Mouse (Mus musculus) fat pad, adult 2 months (tissue): ENCODE data around the gene Tecpr2.

ENCODE experiments used
- DNase-seq: peaks from one replicate; pipeline ENCODE4 v3.0.0-alpha.2; 2011; ENCODE audit warnings: low read depth, low spot score; ENCODE audit errors: extremely low read depth

The Tecpr2 gene

DNA sequence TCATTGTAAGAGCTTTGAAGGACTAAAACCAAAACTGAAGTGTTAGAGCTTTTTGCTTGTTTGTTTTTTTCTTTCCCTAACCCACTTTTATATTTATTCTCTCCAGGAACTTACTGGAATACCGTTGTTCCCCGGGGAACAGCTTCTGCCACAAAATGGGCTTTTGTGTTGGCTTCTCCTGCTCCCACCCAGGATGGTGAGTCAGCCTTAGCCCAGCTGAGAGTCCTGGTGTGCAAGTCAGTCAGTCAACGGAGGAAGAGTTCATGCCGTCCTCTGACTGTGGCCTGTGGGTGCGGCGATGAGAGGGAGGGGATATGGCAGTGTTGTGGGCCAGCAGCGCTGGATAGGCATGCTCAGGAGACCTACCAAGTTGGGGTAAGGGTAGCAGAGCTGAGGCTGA lies 57.2 kb downstream of the Tecpr2 start:
- no peak for DNase-seq

DNA sequence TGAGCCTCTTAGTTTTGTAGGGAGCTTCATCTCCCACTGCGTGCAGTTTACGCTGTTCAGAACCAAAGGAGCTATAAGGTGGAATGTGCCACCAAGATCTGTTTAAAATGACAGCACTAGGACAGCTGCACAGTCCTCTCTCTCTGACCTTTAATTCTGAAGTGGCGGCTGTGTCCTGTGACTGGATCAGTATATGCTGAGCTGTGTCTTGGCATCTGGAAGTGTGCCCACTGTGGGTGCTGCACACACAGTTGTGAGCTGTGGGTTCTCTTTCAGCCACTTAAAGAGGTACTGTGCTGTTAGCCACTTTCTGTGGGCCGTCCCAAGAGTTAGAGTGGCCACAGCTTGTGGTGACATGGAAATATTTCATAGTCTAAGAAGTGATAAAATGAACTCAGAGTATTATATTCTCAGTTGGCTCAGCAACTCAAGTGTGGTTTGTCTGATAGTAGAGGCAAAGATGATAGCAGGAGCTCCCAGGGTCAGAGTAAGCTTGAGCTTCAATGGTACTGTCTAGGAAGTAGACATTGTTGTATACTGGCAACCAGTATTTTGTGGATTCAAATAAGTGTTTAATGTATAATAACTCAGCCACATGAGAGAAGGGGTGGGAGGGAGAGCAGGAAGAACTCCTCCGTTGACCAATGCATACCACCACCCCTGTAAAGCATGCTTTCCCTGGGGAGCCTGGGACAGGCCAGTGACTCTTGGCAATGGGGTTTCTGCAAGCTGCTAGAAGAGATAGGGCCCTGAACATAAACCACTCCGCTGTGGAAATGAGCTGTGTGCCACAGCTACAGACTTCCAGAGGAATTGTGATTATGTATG lies 59.2 kb downstream of the Tecpr2 start:
- DNase-seq, result no peak

DNA sequence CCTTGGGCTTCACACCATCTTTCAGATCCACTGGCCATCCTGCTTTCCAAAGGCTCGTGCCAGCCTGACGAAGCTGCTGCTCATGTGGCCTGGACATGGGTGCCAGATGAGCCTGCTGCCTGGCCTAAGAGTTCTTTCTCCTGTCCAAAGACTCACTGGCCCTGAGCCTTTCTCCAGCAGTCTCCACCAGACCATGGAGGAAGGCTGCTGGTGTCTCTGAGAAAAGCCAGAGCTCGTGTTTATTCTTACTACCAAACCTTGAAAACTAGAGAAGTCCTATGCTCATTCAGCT lies 59.8 kb downstream of the Tecpr2 start:
- no peak for DNase-seq

DNA sequence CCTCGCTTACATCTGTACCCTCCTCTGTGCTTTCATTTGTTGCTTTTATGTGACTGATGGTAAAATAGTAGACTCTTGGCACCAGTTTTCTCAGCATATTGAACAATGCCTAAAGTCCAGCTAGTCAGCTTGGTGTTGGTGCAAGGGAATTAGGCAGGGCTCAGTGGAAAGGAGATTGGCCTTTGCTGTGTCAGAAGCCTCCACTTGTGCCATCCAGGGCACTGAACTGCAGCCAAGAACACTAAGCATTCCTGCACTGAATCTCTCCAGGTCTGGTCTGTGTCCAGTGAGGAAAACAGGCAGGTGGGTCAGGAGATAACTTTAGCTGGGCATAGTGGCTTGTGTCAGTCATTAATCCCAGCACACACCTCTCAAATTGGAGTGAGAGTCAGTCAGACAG lies 60.3 kb downstream of the Tecpr2 start:
- no peak for DNase-seq

DNA sequence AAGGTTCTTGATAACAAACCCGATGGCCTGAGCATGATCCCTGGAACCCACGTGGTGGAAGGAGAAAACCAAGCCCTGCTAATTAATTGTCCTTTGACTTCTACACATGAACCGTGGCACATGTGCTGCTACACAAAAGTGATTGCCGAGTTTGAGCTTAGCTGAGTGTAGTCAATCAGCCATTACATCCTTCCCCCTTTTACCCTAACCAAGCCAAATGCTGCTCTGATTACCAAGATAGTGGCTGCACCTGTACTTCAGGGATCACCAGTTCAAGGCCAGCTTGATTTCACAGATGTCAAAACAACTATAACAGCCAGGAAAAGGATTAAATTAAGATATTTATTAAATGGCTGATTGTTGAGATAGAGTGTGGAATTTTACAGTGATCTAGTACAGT lies 61.1 kb downstream of the Tecpr2 start:
- no peak for DNase-seq

DNA sequence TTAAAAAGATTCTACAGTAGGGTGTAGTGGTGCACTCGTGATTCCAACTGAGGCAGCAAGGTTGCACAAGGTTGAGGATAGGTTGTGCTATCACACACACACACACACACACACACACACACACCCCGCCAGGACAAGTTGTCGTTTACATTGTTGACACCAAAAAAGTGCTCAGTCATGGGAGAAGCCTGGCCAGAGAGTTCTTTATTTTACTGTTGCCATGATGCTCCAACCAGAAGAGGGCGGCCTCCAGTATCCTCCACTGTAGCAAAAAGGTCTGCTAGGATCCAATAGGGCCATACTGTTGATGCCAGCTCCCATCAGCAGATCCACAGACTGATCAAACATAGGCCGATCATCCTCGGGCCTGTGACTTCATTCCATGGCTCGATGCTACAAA lies 62.2 kb downstream of the Tecpr2 start:
- DNase-seq, result no peak

DNA sequence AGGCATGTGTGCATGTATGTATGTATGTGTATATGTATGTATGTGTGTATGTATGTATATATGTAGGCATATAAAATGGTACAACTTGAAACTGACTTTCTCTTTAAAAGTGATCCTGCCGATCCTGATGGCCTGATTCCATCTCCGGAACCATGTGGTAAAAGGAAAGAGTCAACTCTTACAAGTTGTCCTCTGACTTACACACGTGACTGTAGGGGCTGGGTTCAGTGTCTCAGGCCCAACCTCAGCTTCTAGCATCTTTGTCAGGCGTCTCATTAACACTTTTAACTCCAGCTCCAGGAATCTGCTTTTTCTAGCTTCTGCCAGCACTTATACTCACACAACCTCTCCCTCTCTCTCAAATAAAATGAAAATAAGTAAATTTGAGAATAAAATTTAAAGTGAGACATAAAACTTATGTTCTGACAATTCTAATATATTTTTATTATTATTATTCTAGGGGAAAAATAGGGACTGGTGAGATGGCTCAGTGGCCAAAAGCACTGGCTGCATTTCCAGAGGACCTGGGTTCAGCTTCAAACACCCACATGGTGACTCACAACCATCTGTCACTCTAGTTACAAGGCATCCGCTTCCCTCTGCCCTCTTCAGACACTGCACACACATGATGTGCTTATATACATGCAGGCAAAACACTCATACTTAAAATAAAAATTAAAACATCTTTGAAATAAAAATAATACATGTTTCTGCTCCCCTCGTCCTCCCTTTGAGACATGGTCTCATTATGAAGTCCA lies 63.7 kb downstream of the Tecpr2 start:
- DNase-seq, result no peak

DNA sequence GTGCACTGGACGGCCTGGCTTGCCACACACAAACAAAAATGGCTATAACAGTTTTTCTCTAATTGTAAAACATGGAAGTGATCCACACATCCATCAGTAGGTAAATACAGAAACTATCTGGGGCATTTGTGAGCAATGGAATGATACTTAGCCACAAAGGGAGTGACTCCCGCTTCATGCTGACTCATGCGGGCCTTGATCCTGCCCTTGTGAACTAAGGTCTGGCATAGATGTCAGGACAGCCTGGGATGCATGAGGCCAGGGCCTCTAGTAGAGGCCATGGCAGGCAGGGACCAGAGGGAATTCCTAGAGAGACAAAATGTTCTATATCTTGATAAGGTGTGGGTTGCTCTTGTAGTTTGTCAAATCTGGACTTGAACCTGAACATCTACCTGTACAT lies 64.4 kb downstream of the Tecpr2 start:
- no peak for DNase-seq

DNA sequence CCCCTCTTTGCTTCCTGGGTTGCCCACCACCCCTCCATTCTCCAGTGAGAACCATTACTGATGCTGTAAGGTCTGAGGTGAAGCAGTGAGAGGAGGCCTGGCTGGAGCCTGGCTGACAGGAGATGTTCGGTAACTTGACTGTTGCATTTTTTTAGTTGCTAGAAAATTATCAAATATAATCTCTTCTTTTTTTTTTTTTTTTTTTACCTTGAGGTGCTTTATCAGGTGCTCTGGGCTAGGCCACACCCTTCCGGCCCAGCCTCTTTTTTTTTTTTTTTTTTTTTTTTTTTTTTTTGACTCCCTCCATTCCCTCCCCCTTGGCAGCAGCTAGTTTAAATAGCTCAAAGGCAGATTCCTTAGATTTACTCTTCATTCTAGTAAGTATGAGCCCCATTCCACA lies 64.8 kb downstream of the Tecpr2 start:
- DNase-seq, result no peak

DNA sequence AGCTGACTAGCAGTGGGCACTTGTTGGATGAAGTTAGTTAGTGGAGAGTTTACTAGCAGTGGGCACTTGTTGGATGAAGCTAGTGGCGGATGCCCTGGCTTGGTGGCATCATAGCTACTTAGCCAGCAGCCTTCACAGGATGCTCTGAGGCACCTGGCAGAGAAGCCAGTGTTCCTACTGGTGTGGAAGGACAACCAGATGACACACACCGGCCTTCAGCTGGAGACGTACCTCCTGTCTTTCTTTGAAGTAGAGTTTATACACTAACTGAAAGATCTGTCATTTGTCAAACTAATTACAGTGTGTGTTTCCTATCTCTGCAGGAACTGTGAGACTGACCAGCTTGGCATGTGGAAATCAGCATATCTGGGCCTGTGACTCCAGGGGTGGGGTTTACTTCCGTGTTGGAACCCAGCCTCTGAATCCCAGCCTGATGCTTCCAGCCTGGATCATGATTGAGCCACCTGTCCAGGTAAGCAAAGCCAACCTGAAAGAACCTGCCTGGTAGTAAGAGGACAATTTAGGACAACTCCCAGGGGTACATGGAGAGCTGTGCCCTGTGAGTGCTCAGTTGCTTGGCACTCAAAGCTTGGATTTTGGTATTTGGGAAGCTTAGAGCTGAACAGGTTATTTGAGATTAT lies 65.4 kb downstream of the Tecpr2 start:
- no peak for DNase-seq

DNA sequence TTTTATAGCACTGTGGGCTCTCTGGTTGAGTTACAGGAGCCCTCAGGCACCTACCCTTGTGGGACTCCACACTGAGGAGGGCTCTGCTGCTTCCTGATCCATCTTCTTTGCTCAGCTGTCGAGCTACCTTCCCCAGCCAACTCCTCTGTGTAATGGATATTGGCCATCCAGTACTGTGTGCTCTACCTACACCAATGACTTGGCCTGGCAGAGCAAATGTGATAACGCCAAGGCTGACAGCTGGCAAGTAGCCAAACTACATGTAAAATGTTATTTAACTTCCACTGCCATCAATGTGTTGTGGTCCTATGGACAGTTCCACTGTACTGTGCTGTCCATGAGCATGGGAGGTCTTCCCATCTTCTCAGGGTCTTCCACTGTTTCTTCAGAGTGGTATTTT lies 72.9 kb downstream of the Tecpr2 start:
- DNase-seq, result no peak

DNA sequence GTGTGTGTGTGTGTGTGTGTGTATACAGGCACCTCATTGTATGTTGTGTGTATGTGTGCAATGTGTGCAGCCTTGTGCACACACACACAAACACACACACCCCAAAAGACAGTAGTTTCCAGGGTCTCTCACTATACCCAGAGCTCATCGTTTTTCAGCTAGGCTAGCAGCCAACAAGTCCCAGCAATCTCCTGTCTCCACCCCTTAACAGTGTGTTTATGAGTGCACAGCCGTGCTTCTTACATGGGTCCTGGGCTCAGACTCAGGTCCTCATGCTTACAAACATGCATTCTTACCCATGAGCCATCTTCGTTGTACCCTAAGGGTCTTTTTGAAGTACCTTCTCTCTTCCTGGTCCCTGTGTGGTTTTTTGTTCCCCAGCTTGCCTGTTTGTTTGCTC lies 76.4 kb downstream of the Tecpr2 start:
- no peak for DNase-seq

DNA sequence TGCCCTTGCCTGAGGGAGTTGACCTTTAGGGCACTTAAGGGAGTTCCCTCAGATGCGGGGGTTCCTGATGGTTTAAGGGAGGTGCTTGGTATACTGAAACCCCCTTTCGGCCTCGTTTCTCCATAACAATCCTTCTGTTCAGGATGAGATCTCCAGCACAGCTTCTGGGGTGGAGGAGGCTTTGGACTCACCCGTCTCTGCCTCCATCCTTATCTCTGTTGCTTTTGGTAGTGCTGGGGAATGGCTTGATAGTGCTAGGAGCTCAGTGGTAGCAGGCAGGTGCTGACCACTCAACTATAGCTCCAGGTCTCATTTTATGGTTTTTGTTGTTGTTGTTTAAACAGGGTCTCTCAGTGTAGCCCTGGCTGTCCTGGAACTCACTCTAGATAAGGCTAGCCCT lies 77.0 kb downstream of the Tecpr2 start:
- no peak for DNase-seq

DNA sequence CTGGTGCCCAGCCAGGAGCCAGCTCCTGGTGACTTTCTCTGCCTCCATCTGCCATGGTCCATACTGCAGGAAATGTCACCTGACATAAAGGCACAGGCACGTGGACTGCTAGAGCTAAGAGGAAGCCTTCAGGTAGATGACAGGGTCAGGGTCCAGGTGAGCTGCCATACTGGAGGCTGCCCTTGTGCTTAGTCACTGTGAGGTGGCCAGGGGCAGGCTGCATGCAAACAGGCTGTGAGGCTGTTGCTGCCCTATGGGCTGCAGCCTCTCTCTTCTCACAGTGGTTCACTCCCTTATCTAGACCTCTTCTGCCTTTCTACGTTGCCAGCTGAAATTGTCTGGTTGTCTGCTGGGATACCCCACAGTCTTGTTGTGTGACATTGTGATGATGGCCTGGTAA lies 78.1 kb downstream of the Tecpr2 start:
- no peak for DNase-seq

DNA sequence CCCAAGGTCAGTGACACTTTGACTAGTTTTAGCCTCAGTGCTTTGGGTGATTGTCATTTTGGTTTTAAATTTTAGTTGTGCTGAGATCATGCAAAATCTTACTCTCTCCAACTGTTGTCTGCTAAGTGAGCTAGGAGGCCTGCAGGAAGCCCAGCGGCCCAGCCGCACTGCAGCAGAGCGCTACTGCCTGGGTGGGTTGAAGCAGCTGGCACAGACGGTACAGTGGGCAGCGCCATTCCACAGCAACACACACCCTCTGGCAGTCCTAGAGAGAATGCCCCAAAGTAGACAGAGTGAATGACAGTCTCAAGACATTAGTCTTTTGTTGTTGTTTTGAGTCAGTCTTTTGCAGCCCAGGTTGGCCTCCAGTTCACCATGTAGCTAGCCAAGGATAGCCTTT lies 81.3 kb downstream of the Tecpr2 start:
- no peak for DNase-seq

DNA sequence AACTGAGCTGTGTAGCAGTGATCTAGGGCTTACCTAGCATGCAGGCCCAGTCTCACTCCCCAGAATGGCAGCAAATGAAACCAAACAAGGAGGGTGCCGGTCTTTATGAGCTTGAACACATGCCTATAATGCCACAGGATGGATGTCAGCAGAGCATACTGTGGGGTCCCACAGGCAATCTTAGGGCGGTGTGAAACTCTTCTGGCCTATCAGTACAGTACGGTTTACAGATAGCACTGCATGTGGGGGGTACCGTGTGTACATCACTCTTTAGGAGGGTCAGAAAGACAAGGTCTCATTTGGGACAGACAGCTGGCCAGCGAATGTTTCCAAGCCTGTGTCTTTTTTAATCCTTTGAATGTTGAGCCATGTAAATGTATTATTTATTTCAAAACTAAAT lies 82.9 kb downstream of the Tecpr2 start:
- DNase-seq, result no peak

DNA sequence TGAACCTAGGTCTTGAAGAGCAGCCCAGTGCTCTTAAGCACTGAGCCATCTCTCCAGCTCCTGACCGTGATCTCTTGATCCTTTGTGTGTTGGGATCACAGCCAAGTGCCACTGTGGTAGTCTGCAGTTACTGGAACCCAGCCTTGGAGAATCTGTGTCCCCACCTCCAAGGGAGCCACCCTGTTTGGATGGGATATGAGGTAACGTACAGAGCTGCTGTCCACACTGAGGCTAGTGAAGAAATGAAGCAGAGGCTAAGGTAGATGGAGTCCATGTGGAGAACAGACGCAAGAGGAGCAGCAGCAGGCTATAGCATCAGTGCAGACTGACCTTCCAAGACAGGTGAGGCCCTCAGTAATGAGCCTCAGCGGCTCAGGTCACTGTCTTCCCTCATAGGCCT lies 84.8 kb downstream of the Tecpr2 start:
- no peak for DNase-seq

DNA sequence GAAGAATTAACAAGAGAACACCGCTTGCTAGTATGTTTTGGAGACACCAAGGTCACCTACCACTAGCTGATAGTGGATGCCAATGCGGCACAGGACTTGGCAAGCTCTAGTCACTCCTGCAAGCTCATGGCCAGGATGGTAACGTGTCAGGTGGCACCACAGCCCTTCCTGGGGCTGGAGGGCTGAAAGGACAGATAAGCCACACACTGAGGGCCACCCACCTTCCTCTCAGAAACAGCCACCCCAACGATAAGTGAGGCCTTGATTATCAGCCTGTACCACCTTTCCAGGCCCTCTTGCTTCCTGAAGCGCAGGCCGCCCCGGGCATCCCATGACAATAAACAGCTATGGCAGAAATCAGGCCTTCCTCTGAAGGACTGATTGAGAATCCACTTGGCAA lies 85.2 kb downstream of the Tecpr2 start:
- DNase-seq, result no peak

DNA sequence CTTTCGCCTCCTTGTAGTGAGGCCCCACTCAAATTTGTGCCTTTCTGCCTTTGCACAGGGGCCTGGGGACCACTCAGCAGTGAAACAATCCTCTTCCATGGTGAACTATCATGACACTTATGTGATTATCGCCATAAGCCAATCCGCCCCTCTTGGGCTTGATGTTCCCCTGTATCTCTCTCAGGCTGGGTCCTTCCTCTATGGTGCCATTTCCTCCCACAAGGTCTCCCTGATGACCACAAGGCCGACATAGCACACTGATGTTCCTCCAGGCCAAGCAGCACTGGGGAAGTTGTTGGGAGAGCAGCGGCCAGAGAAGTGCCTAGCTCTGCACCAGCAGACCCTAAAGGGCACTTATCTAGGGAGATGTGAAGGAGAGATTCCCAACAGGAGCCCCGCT lies 85.7 kb downstream of the Tecpr2 start:
- no peak for DNase-seq

DNA sequence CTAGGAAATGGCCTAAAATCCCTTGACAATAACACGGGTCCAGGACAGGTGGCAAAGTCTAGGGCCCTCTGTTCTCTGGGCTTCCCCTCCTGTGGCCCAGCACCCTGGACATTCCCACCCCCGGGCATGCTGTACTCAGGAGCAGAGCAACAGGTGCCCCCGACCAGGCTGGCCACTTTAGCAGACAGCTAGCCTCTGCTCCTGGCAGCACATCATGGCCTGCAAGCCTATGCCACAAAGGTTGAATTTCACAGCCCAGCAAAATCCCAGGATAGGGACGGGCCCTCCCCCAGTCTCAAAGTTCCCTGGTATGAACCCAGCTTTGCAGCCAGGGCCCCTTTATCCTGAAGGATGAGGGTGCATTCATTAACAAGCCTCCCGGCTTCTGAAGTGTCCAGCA lies 86.3 kb downstream of the Tecpr2 start:
- no peak for DNase-seq

DNA sequence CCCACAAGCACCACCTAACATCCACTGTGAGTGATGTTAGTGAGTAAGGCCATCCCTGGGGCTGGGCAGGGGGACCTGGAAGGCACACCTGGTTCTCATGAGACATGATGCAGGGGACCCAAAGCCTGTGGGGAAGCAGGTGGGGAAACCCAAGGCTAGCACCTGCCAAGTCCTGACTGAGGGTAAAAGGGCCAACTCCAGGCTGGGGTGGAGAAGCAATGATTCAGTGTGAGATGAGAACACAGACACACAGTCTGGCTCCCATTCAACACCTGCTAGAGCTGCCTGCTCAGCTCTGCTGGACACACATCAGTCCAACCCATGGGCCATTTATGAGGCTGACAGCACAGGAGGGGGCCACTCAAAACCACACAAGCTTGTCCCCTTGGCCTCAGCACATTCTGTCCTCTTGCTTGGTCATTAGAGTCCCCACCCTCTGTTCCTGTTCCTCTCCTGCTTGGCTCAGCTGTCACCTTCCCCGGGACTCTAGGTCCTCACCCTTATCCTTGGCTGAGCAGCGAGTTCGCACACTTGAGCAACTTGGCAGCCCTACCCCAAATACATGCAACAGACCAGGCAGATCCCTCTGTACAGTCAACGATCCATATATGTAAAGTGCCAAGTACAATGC lies 86.9 kb downstream of the Tecpr2 start:
- no peak for DNase-seq
